Mouse (Mus musculus) liver, embryonic 13.5 days (tissue): ENCODE results near the gene BC035044. TPM values are rescaled to one million over a fixed set of nuclear protein-coding genes. Genes with fewer than 3 reads are reported as not detected.
"Not testable (repeated sequence)": the region's sequence is repeated elsewhere in the genome, so short reads cannot be mapped to it uniquely, and the experiment has no call there.

ENCODE experiments used
- ATAC-seq: fragments of 200-750 bp; cut with Nextera tagmentation; 2 replicates; pipeline ENCODE4 v1.8.0; 2017; ENCODE audit warnings: low read depth, mild to moderate bottlenecking, moderate number of reproducible peaks, moderate library complexity
- DNase-seq: peaks from one replicate; pipeline ENCODE4 v3.0.0; 2022
- H3K27ac ChIP-seq: fragments of 300-500 bp; sonication (generic); 2 replicates; pipeline ENCODE4 v1.5.1; 2015; ENCODE audit warnings: moderate library complexity, mild to moderate bottlenecking, inconsistent platforms
- H3K27me3 ChIP-seq: fragments of 300-500 bp; sonication (generic); 2 replicates; pipeline ENCODE4 v1.6.1; 2015; ENCODE audit warnings: mild to moderate bottlenecking, inconsistent platforms
- H3K36me3 ChIP-seq: fragments of 300-500 bp; sonication (generic); 2 replicates; pipeline ENCODE4 v1.6.1; 2015; ENCODE audit warnings: mild to moderate bottlenecking, inconsistent platforms
- H3K4me1 ChIP-seq: fragments of 300-500 bp; sonication (generic); replicated peaks from 2 replicates; pipeline ENCODE4 v1.6.1; 2015; ENCODE audit warnings: inconsistent platforms
- H3K4me2 ChIP-seq: fragments of 300-500 bp; sonication (generic); 2 replicates; pipeline ENCODE4 v1.6.1; 2015; ENCODE audit warnings: inconsistent platforms, mild to moderate bottlenecking, moderate library complexity
- H3K4me3 ChIP-seq: fragments of 300-500 bp; sonication (generic); replicated peaks from 2 replicates; pipeline ENCODE4 v1.5.1; 2015; ENCODE audit warnings: mild to moderate bottlenecking, inconsistent platforms
- H3K9ac ChIP-seq: fragments of 300-500 bp; sonication (generic); 2 replicates; pipeline ENCODE4 v1.6.1; 2015; ENCODE audit warnings: mild to moderate bottlenecking, inconsistent platforms
- H3K9me3 ChIP-seq: fragments of 300-500 bp; sonication (generic); replicated peaks from 2 replicates; pipeline ENCODE4 v1.6.1; 2016; ENCODE audit warnings: inconsistent platforms
- WGBS: fragments of 180-500 bp; shearing (Covaris S2); methylation state at CpG from one replicate; pipeline ENCODE4 v1.1.7; 2015; ENCODE audit not compliant: insufficient replicate concordance; 5-methylcytosine and 5-hydroxymethylcytosine counted together
- polyA plus RNA-seq: library from polyadenylated mRNA; unstranded; fragments of >200 nt; fragmentation: Nextera tagmentation; extraction: Ambion mirVana; gene quantifications from 2 replicates; pipeline ENCODE4 v1.2.1, GENCODE M21; 2015

Gene BC035044
- polyA plus RNA-seq, 1 experiment from 2014 or later, result 6.9 TPM

- Histone ChIP-seq H3K4me2 (no peak overlapping the region), H3K4me3 (no peak overlapping the region), H3K9me3 (no peaks in the 10 kb centered on the region), H3K36me3 (no peaks in the 10 kb centered on the region), H3K9ac (no peak overlapping the region), H3K27me3 (no peaks in the 10 kb centered on the region), H3K4me1 (no peaks in the 10 kb centered on the region), H3K27ac (no peak overlapping the region)
- WGBS, result 45% methylated on average over 3 of the region's 3 CpGs
- ATAC-seq, result no peak
- no peak for DNase-seq
These were observed 64.1 kb downstream of the BC035044 start for GRCm38 (mm10) chr6:128826781-128827180.

DNA sequence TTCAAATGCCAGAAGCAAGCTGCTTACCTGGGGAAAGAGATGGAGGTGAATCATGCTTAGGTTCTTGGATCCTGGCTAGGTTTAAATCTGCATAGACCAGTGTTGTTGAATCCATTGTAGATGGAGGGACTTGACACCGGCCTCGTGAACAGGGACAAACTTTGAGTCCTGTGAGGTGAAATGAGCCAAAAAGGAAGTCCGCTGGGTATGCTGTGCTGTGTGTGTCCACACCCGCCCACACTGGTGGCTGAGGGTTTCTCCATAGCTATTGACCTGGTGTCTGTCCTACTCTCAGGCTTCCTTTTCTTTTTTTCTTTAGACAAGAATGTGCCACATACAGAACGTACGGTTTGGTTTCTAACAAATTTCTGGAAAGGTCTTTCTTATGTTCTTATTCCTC lies 64.8 kb downstream of the BC035044 start, which contains the start of the genes Gm44511 and Klrb1b:
Gene Gm44511, minus strand, starts transcription at position 184 of the 400 bp plus-strand sequence.
Gene Klrb1b, minus strand, starts transcription at position 200 of the 400 bp plus-strand sequence.
- WGBS, result 62% methylated on average over 6 of the region's 6 CpGs
- Histone ChIP-seq H3K9me3 (no peaks in the 10 kb centered on the region), H3K36me3 (no peaks in the 10 kb centered on the region), H3K27me3 (no peaks in the 10 kb centered on the region), H3K4me3 (no peak within 1 kb of the TSS), H3K9ac (no peak within 1 kb of the TSS), H3K4me2 (no peak within 1 kb of the TSS), H3K4me1 (no peaks in the 10 kb centered on the region), H3K27ac (no peak within 1 kb of the TSS)
- ATAC-seq (no peak), DNase-seq (no peak)

DNA sequence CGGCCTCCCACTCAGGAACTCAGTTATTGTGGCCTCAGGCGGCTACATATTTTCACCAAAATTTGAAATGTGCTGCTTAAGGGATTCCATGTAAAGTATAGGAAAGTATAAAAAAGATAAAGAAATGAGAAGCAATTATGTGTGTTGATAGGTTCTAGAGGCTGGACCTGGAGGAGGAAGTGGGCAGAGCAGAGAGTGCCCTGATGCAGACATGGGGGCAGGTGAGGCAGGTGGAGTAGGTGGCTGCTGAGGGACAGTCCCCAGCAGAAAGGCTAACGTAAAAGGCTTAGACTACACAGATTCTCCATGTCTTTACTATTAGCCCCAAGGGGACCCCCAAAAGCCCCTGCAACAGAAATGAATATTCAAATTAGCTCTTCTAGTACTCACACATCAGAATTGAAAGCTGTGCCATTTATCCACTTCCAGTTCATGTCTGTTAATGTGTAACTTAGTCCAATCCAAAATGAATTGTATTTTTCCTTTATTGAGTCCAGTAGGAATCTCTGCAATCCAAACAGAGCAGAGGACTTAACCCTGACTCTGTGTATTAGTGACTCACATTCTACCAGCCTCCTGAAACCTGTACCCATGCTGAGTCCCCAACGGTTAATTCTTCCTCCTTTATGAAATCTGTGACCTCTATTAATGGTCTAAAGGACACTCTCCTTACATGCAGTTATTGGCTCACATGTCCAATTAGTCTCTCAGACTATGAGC lies 72.7 kb downstream of the BC035044 start:
- 60% methylated on average over 4 of the region's 4 CpGs for WGBS
- no peak for DNase-seq
- no peak for ATAC-seq
- H3K4me3 ChIP-seq, result no peak overlapping the region
- no peaks in the 10 kb centered on the region for H3K27me3 ChIP-seq
- no peaks in the 10 kb centered on the region for H3K9me3 ChIP-seq
- no peak overlapping the region for H3K4me2 ChIP-seq
- no peak overlapping the region for H3K9ac ChIP-seq
- no peaks in the 10 kb centered on the region for H3K4me1 ChIP-seq
- no peak overlapping the region for H3K27ac ChIP-seq
- no peaks in the 10 kb centered on the region for H3K36me3 ChIP-seq

- H3K9me3 ChIP-seq, result no peaks in the 10 kb centered on the region
- no peaks in the 10 kb centered on the region for H3K27me3 ChIP-seq
- no peak overlapping the region for H3K4me3 ChIP-seq
- ATAC-seq, result no peak
- 0 out of 2 replicates have a peak, but pooled peaks cover under 1% of the 10 kb centered on the region for H3K4me1 ChIP-seq
- WGBS, result 74% methylated on average over 5 of the region's 5 CpGs
- H3K27ac ChIP-seq, result no peak overlapping the region
- no peak overlapping the region for H3K9ac ChIP-seq
- no peak overlapping the region for H3K4me2 ChIP-seq
- no peaks in the 10 kb centered on the region for H3K36me3 ChIP-seq
- no peak for DNase-seq
These were observed 82.4 kb downstream of the BC035044 start for GRCm38 (mm10) chr6:128808532-128808931.

DNA sequence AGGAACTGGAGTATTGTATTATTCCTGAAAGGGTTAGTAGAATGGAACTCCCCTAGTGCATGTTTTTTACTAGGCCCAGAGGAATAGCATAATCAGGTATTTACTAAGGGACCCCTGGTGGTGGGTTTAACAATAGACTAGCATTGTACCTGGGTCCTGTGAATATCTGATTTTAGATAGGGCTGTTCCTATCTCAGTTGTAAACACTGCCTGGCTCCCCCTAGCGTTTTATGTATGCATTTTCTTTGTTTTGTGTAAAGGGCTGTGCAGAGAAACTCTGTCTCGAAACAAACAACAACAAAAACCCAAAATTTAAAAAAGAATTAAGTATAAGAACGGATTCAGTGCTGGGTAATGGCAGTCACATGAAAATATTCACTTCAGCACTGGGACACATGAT lies 83.9 kb downstream of the BC035044 start:
- Histone ChIP-seq H3K9ac (no peak overlapping the region), H3K27ac (no peak overlapping the region), H3K9me3 (no peaks in the 10 kb centered on the region), H3K27me3 (no peaks in the 10 kb centered on the region), H3K4me3 (no peak overlapping the region), H3K4me2 (no peak overlapping the region), H3K36me3 (no peaks in the 10 kb centered on the region), H3K4me1 (peaks cover 7% of the 10 kb centered on the region)
- 58% methylated on average over 3 of the region's 3 CpGs for WGBS
- ATAC-seq (no peak), DNase-seq (no peak)

DNA sequence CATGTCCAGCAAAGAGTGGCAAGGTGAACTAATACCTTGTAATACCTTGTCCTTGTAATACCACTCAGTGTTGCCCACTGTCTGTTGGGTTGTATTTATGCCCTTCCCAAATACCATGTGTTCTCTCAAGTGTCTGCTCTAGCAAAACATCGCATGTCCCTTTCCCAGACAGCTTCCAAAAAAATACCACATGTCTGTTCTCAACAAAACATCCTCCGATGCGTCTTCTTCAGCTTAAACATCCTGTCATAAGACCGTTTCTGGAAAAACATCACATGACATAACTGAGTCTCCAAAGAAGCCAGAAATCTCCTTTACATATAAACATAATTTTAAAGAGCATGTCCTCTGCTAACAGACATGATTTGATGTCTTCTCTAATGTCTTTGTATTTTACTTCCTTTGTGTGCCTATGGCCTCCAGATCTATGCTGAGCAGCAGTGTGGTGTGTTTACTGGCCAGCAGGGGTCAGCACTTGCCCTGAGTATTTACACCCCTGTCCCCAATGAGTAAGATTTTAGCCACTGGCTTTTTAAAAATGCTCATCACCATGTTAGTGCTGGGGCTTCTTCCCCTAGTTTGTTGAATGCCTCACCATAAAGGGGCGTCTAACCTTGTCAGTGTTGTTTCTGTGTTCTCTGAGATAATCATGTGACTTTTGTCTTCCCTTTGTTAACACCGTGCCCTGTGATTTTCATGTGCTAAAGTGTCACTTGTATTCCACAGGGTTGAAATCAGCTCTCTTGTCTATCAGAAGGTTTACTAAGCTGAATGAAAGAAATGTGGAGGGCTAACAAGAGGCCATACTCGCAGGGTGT lies 85.9 kb downstream of the BC035044 start:
- not testable (repeated sequence) for DNase-seq, H3K27me3 ChIP-seq, H3K36me3 ChIP-seq, H3K4me2 ChIP-seq, H3K27ac ChIP-seq, H3K4me3 ChIP-seq, H3K9ac ChIP-seq, ATAC-seq, H3K4me1 ChIP-seq, H3K9me3 ChIP-seq
- WGBS, result 58% methylated on average over 7 of the region's 7 CpGs

DNA sequence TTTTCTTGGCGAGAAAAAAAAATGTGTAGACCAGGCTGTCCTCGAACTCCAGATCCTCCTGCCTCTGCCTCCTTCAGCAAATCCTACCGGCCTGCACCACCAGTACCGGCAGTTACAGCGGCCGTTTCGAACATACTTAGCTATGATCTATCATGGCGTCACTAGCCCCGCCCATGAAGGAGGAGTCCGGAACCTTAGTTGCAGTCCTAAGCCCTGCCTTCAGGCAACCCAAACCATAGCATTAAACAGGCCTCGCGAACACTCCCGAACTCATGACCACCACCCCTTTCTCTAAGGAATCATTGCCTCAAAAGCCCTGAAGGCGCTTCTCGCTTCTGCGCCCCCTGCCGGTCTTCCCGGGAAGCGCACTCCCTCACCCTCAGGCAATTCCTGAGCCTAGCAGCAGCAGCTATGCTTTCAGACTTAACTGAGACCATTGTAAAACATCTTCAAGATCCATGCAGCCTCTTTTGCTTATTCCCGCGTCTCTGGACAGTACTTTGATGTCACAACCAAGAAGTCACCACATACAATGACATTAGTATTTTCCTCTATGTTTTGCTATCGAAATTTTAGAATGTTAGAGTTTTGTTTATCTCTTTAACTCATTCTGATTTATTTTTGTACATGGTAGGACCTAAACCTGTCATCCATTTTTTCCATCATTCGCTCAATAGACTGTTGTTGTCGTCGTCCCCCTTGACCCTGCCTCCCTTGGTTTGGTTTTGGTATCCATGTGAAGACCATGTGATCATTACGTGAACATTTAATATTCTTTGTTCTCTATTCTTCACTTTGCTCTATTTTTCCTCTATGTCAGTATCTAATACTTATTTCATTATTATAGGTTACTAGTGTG lies 87.7 kb downstream of the BC035044 start:
- H3K4me3 ChIP-seq, result peak overlapping the region; percentile 56
- H3K27me3 ChIP-seq, result no peaks in the 10 kb centered on the region
- WGBS, result 4% methylated on average over 26 of the region's 26 CpGs
- peak overlapping the region; percentile 63; the same call in 1 of the 2 replicates for H3K9ac ChIP-seq
- no peaks in the 10 kb centered on the region for H3K9me3 ChIP-seq
- peaks cover 13% of the 10 kb centered on the region for H3K4me1 ChIP-seq
- ATAC-seq, result peak; percentile 87
- peak overlapping the region; percentile 80 for H3K4me2 ChIP-seq
- peak; percentile 89 for DNase-seq
- H3K27ac ChIP-seq, result no peak overlapping the region
- H3K36me3 ChIP-seq, result no peaks in the 10 kb centered on the region

DNA sequence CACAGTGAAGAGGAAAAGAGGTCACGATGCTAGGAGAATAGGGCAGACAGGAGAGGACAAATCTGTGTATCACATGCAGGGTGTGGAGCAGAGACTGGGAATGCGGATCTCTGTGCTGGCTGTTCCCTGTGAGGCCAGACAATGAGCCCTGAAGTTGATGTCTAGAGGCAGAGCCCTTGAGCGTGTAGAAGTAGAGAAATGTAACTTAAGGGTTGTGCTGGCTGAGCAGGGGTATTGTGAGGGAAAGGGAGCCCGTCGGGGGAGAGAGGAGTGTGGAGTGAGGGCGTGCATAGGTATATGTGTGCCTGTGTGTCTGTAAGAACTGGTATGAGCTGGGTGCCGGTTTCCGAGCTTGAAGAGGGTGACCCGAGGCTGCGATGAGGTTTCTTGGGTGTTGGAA lies 88.4 kb downstream of the BC035044 start:
- no peaks in the 10 kb centered on the region for H3K36me3 ChIP-seq
- peaks cover 20% of the 10 kb centered on the region for H3K4me1 ChIP-seq
- peak overlapping the region; percentile 63 for H3K9ac ChIP-seq
- peak overlapping the region; percentile 56 for H3K4me3 ChIP-seq
- 15% methylated on average over 10 of the region's 10 CpGs for WGBS
- H3K27ac ChIP-seq, result no peak overlapping the region
- no peak for DNase-seq
- H3K27me3 ChIP-seq, result no peaks in the 10 kb centered on the region
- H3K4me2 ChIP-seq, result peak overlapping the region; percentile 80
- ATAC-seq, result peak; percentile 33
- H3K9me3 ChIP-seq, result no peaks in the 10 kb centered on the region

GRCm38 (mm10) chr6:128800696-128801095 lies 90.2 kb downstream of the BC035044 start:
- H3K27me3 ChIP-seq, H3K4me2 ChIP-seq, DNase-seq, H3K9me3 ChIP-seq, ATAC-seq, H3K9ac ChIP-seq, H3K4me3 ChIP-seq, H3K36me3 ChIP-seq, H3K27ac ChIP-seq: not testable (repeated sequence)
- WGBS, result 64% methylated on average over 5 of the region's 5 CpGs
- peaks cover 24% of the 10 kb centered on the region for H3K4me1 ChIP-seq

DNA sequence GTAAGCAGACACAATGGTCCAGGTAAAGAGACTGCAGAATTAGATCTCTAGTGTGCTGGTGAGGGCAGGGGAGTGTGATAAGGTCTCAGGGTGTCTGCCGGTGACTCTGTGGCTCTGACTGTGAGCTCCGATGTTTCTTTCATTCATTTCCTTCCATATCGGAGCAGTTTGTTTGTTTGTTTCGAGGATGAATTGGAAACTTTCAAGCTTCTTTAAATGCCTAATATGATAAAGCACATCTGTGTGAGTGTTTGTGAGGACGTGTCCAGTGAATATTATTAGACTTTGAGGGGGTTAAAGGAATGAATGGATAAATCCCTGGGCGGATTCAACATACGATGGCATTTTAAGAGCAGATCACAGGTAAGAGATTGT lies 91.0 kb downstream of the BC035044 start:
- Histone ChIP-seq H3K27me3 (no peaks in the 10 kb centered on the region), H3K4me1 (peaks cover 24% of the 10 kb centered on the region), H3K9ac (peak overlapping the region; percentile 75), H3K27ac (no peak overlapping the region), H3K9me3 (no peaks in the 10 kb centered on the region), H3K4me2 (peak overlapping the region; percentile 80), H3K4me3 (peak overlapping the region; percentile 72), H3K36me3 (no peaks in the 10 kb centered on the region)
- DNase-seq (no peak), ATAC-seq (no peak)
- 20% methylated on average over 7 of the region's 7 CpGs for WGBS
